Mouse (Mus musculus) lung, postnatal 0 days (tissue): ENCODE data around the gene Cngb1.

Experiments
- CTCF ChIP-seq: IDR thresholded peaks from 2 replicates; pipeline ENCODE4 v1.5.1; 2016; ENCODE audit warnings: antibody characterized with exemption, mild to moderate bottlenecking
- EP300 ChIP-seq: IDR thresholded peaks from 2 replicates; pipeline ENCODE4 v1.6.1; 2016; ENCODE audit warnings: antibody characterized with exemption, mild to moderate bottlenecking, control low read depth

DNA sequence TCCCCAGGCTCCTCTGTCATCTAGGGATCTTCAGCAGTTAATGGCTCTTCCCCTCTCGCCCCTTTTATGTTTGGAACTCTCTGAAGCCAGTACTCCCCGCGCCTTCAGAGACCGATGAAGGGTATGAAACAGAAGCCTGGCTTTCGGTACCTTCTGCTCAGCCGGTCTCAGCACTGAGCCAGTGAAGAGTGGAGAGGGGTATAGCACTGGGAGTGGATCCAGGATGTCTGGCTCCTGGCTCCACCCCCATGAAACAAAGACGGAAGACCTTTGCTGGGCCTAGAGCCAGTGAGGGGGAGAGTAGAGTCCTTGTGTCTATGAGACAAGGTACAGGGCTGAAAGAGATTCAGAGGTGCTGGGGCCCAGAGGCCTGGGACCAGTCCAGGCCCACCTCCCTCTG is 12.5 kb downstream of the Cngb1 start:
- TF ChIP-seq EP300 (no peak), CTCF (no peak)
